ENCODE assay signal across 22 mouse cellular contexts in genomic region chr16:38568192-38568591, GRCm38 (mm10). TPM values are rescaled to one million over a fixed set of nuclear protein-coding genes. Genes with fewer than 3 reads are reported as not detected.
A peak's percentile ranks its signal among the peaks of the same experiment; 100 is the strongest.
DNase-seq lines count a peak whose midpoint lies in the region; ATAC-seq and TF ChIP-seq lines count a peak whose summit lies in the region.
"Had no signal": no experiment of that assay in that cellular context is flagged by ENCODE, and none has a peak within 500 bp of the region (broad histone marks: within the 10 kb centered on the region; RNA-seq: fewer than 3 reads in every experiment).

No protein-coding gene starts in this region.

- no peaks in the 10 kb centered on the region for H3K4me1 ChIP-seq in midbrain, postnatal 0 days (ENCODE audit: insufficient read depth, low read length)

- no peak for TF ChIP-seq CTCF in midbrain, postnatal 0 days (IDR thresholded peaks at IDR 0.05)

- 96% methylated on average over 5 of the region's 5 CpGs for WGBS in midbrain, postnatal 0 days

- no peak overlapping the region for H3K4me3 ChIP-seq in midbrain, postnatal 0 days (ENCODE audit: low read depth, low read length)
- H3K4me3 ChIP-seq: embryonic facial prominence, embryonic 15.5 days; erythroblast, embryonic 14.5 days; forebrain, embryonic 10.5 days; heart, adult 2 months; heart, embryonic 15.5 days; hindbrain, embryonic 13.5 days had no signal

- no peak for ATAC-seq in megakaryocyte progenitor cell, adult 5-6 weeks (replicated peaks; ENCODE audit: poor library complexity)
- ATAC-seq in midbrain, postnatal 0 days (ENCODE audit: low FRiP score), result no peak
- ATAC-seq: forebrain, embryonic 14.5 days; hindbrain, postnatal 0 days had no signal

- H3K27me3 ChIP-seq in midbrain, postnatal 0 days (ENCODE audit: insufficient read depth, low read length), result no peaks in the 10 kb centered on the region
- H3K27me3 ChIP-seq: embryonic facial prominence, embryonic 15.5 days; heart, embryonic 15.5 days; hindbrain, embryonic 13.5 days had no signal

- DNase-seq in adrenal gland, adult (ENCODE audit: inconsistent age in 2 of 2, low spot score in 1 of 2), result peak; percentile 27 to 85
- DNase-seq in adrenal gland, adult 8-10 months, result no peak
- DNase-seq in right cerebral cortex, adult 18-20 months, result peak; percentile 46
- no peak for DNase-seq in right cerebral cortex, postnatal 14 days
- peak; percentile 63 for DNase-seq in NIH3T3 (ENCODE audit: low read depth)
- no peak for DNase-seq in gastrocnemius, postnatal 4 days (ENCODE audit: low spot score in 2 of 2)
- no peak for DNase-seq in midbrain, postnatal 0 days (ENCODE audit: low spot score)
- DNase-seq: adrenal gland, postnatal 14 days; cerebellum, adult 2 months; cerebellum, postnatal 10 days; gastrocnemius, postnatal 10 days; heart, adult 2 months; heart, postnatal 14 days had no signal

- no peaks in the 10 kb centered on the region for H3K9me3 ChIP-seq in midbrain, postnatal 0 days (ENCODE audit: low read length)
- H3K9me3 ChIP-seq: embryonic facial prominence, embryonic 15.5 days; forebrain, embryonic 10.5 days; heart, embryonic 15.5 days; hindbrain, embryonic 13.5 days had no signal

- peaks cover 6% of the 10 kb centered on the region; the same call in 1 of the 2 replicates for H3K36me3 ChIP-seq in midbrain, postnatal 0 days (ENCODE audit: insufficient read depth, low read length)

- no peak overlapping the region for H3K27ac ChIP-seq in midbrain, postnatal 0 days (ENCODE audit: low read depth, low read length)
- H3K27ac ChIP-seq: embryonic facial prominence, embryonic 15.5 days; forebrain, embryonic 10.5 days; heart, adult 2 months; heart, embryonic 15.5 days; hindbrain, embryonic 13.5 days; hindbrain, postnatal 0 days had no signal

- no peak overlapping the region for H3K9ac ChIP-seq in midbrain, postnatal 0 days (replicated peaks; ENCODE audit: low read length, poor library complexity, severe bottlenecking)
- H3K9ac ChIP-seq: embryonic facial prominence, embryonic 15.5 days; heart, embryonic 15.5 days; hindbrain, embryonic 13.5 days had no signal

- H3K4me2 ChIP-seq in midbrain, postnatal 0 days (ENCODE audit: low read depth, low read length, poor library complexity, severe bottlenecking), result no peak overlapping the region
- H3K4me2 ChIP-seq: embryonic facial prominence, embryonic 15.5 days; heart, embryonic 11.5 days; heart, embryonic 15.5 days; hindbrain, embryonic 13.5 days had no signal

RNA-seq across cellular contexts. Expression of gene Tmem39a, which starts 9.7 kb away (rescaled TPM):
- total RNA-seq in adrenal gland, adult 8-10 months (2022), result 100 to 1,000 TPM in 2 of 4 experiments, 10 to 100 TPM in 2; 79.2 to 118 (median 92.6) TPM
- 10 to 100 TPM; 47.4 to 56.4 TPM for total RNA-seq in gastrocnemius, postnatal 4 days (2021)
- 129 and 146 TPM in 2 replicates for total RNA-seq in megakaryocyte progenitor cell, adult 5-6 weeks (2015)
- 84.5 and 107 TPM in 2 replicates for total RNA-seq in megakaryocyte progenitor cell, adult 5-6 weeks (2017)
- total RNA-seq in midbrain, postnatal 0 days (2014; rRNA removed), result 15.1 and 25.5 TPM in 2 replicates
- 13.2 and 15.1 TPM in 2 replicates for polyA plus RNA-seq in midbrain, postnatal 0 days (2015; fragmentation: Nextera tagmentation; extraction: Ambion mirVana)

RNA-seq across cellular contexts. Expression of gene Poglut1, which starts 18.1 kb away (rescaled TPM):
- total RNA-seq in adrenal gland, adult 8-10 months (2022), result 10 to 100 TPM; 34.4 to 46.4 (median 42.1) TPM
- total RNA-seq in gastrocnemius, postnatal 4 days (2021), result 10 to 100 TPM; 12.7 to 14.8 TPM
- 41.1 and 43.1 TPM in 2 replicates for total RNA-seq in megakaryocyte progenitor cell, adult 5-6 weeks (2015)
- 19.5 and 20.6 TPM in 2 replicates for total RNA-seq in megakaryocyte progenitor cell, adult 5-6 weeks (2017)
- 39.9 and 41.5 TPM in 2 replicates for total RNA-seq in midbrain, postnatal 0 days (2014; rRNA removed)
- 33.1 and 33.3 TPM in 2 replicates for polyA plus RNA-seq in midbrain, postnatal 0 days (2015; fragmentation: Nextera tagmentation; extraction: Ambion mirVana)

RNA-seq across cellular contexts. Expression of gene Timmdc1, which starts 45.7 kb away (rescaled TPM):
- 10 to 100 TPM; 41.2 to 46.5 (median 44.5) TPM for total RNA-seq in adrenal gland, adult 8-10 months (2022)
- total RNA-seq in gastrocnemius, postnatal 4 days (2021), result 10 to 100 TPM; 30.8 to 33.5 TPM
- total RNA-seq in megakaryocyte progenitor cell, adult 5-6 weeks (2015), result 7.0 and 9.2 TPM in 2 replicates
- total RNA-seq in megakaryocyte progenitor cell, adult 5-6 weeks (2017), result 37.1 and 39.0 TPM in 2 replicates
- total RNA-seq in midbrain, postnatal 0 days (2014; rRNA removed), result 29.4 and 33.1 TPM in 2 replicates
- 25.8 and 26.3 TPM in 2 replicates for polyA plus RNA-seq in midbrain, postnatal 0 days (2015; fragmentation: Nextera tagmentation; extraction: Ambion mirVana)

Comparison
In these comparisons a context has a peak if more than half of its experiments do, and no peak if none do; other contexts are left out.
1. DNase-seq: peak in adrenal gland, adult (2 of 2), right cerebral cortex, adult 18-20 months (single experiment) and NIH3T3 (single experiment); none in adrenal gland, adult 8-10 months (single experiment), right cerebral cortex, postnatal 14 days (single experiment), gastrocnemius, postnatal 4 days (0 of 2) and midbrain, postnatal 0 days (single experiment).